Mouse (Mus musculus): ENCODE data around the gene Rad17. TPM values are rescaled to one million over a fixed set of nuclear protein-coding genes. Genes with fewer than 3 reads are reported as not detected.
A peak's percentile ranks its signal among the peaks of the same experiment; 100 is the strongest.

Gene Rad17
- polyA plus RNA-seq, 2 experiments: 17.5 to 21.5 TPM

- Histone ChIP-seq H3K27me3 (ENCODE audit: control insufficient read depth, insufficient read depth, low read length) (no peaks in the 10 kb centered on the region), H3K9me3 (ENCODE audit: control insufficient read depth, low read length) (no peaks in the 10 kb centered on the region), H3K4me2 (replicated peaks; ENCODE audit: low read depth, low read length, severe bottlenecking) (no peak overlapping the region), H3K4me1 (ENCODE audit: control insufficient read depth, insufficient read depth, low read length) (no peaks in the 10 kb centered on the region), H3K36me3 (ENCODE audit: control insufficient read depth, insufficient read depth, low read length) (peaks cover 20% of the 10 kb centered on the region), H3K27ac (replicated peaks; ENCODE audit: low read depth, low read length) (no peak overlapping the region), H3K9ac (ENCODE audit: low read depth, low read length, severe bottlenecking) (no peak overlapping the region), H3K4me3 (replicated peaks; ENCODE audit: low read length) (no peak overlapping the region)
- no peak for TF ChIP-seq POLR2A (IDR thresholded peaks at IDR 0.05; ENCODE audit: borderline replicate concordance, extremely low read depth, insufficient read depth, insufficient read length)
- WGBS: 34% methylated on average over 4 of the region's 4 CpGs
- DNase-seq (ENCODE audit: low spot score) (peak; percentile 73), ATAC-seq (ENCODE audit: low FRiP score, low read depth) (no peak)
These were observed 9.1 kb upstream of the Rad17 start for GRCm38 (mm10) chr13:100659864-100660456.

GRCm38 (mm10) chr13:100658091-100658490 is 7.2 kb upstream of the Rad17 start:
- TF ChIP-seq POLR2A (IDR thresholded peaks at IDR 0.05; ENCODE audit: borderline replicate concordance, extremely low read depth, insufficient read depth, insufficient read length): no peak
- DNase-seq (ENCODE audit: low spot score): no peak
- no peak for ATAC-seq (ENCODE audit: low FRiP score, low read depth)
- H3K36me3 ChIP-seq (ENCODE audit: control insufficient read depth, insufficient read depth, low read length): peaks cover 10% of the 10 kb centered on the region
- H3K4me3 ChIP-seq (replicated peaks; ENCODE audit: low read length): no peak overlapping the region
- no peaks in the 10 kb centered on the region for H3K4me1 ChIP-seq (ENCODE audit: control insufficient read depth, insufficient read depth, low read length)
- H3K4me2 ChIP-seq (replicated peaks; ENCODE audit: low read depth, low read length, severe bottlenecking): no peak overlapping the region
- H3K9me3 ChIP-seq (ENCODE audit: control insufficient read depth, low read length): no peaks in the 10 kb centered on the region
- WGBS: 86% methylated on average over 5 of the region's 5 CpGs
- no peak overlapping the region for H3K9ac ChIP-seq (ENCODE audit: low read depth, low read length, severe bottlenecking)
- H3K27me3 ChIP-seq (ENCODE audit: control insufficient read depth, insufficient read depth, low read length): no peaks in the 10 kb centered on the region
- H3K27ac ChIP-seq (replicated peaks; ENCODE audit: low read depth, low read length): no peak overlapping the region

DNA sequence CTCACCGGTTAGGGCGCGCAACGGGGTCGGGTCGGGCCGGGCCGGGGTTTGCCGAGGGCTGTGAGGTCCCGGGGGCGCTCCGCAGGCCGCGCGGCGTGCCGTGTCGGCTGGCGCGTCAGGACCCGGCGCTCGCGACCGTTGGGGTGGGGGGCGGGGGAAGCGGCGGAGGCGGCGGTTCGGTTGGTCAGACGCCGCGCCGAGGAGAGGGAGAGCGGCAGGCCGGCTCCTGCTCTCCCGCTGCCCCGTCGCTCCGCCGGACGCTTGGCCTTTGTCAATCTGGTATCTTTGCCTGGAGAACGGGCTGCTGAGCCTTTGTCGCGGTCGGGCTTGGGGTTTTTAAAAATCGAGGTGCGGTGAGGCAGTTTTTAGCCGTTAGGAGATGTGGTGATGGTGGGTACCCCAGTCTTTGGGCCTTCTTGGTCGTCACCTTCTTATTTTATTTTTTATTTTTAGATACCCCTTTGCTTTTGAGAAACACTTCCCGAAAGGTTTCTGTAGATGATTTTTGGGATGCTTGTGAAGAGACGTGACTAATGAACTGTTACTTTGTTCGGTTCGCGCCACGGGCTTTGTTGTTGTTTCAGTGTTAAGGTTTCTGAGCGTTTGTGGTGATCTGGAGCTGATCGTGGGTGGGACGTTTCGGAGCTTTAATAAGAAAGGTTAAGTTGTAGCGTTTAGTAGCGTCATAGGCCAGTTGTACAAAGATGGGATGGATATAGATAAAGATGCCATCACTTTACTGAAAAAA is 762 bp upstream of the Rad17 start, which contains the start of gene Taf9:
Gene Taf9, plus strand, starts transcription at position 141 of the 748 bp plus-strand sequence.
- Histone ChIP-seq H3K4me1 (ENCODE audit: control insufficient read depth, insufficient read depth, low read length) (peaks cover 6% of the 10 kb centered on the region), H3K9ac (ENCODE audit: low read depth, low read length, severe bottlenecking) (peak within 1 kb of the TSS; percentile 82), H3K9me3 (ENCODE audit: control insufficient read depth, low read length) (no peaks in the 10 kb centered on the region), H3K36me3 (ENCODE audit: control insufficient read depth, insufficient read depth, low read length) (peaks cover 10% of the 10 kb centered on the region), H3K27me3 (ENCODE audit: control insufficient read depth, insufficient read depth, low read length) (no peaks in the 10 kb centered on the region), H3K4me3 (replicated peaks; ENCODE audit: low read length) (peak within 1 kb of the TSS; percentile 94), H3K4me2 (replicated peaks; ENCODE audit: low read depth, low read length, severe bottlenecking) (peak within 1 kb of the TSS; percentile 61), H3K27ac (replicated peaks; ENCODE audit: low read depth, low read length) (peak within 1 kb of the TSS; percentile 93)
- DNase-seq (ENCODE audit: low spot score): no peak
- peak; percentile 66 for ATAC-seq (ENCODE audit: low FRiP score, low read depth)
- TF ChIP-seq POLR2A (IDR thresholded peaks at IDR 0.05; ENCODE audit: borderline replicate concordance, extremely low read depth, insufficient read depth, insufficient read length): no peak
- 2% methylated on average over 47 of the region's 63 CpGs for WGBS

DNA sequence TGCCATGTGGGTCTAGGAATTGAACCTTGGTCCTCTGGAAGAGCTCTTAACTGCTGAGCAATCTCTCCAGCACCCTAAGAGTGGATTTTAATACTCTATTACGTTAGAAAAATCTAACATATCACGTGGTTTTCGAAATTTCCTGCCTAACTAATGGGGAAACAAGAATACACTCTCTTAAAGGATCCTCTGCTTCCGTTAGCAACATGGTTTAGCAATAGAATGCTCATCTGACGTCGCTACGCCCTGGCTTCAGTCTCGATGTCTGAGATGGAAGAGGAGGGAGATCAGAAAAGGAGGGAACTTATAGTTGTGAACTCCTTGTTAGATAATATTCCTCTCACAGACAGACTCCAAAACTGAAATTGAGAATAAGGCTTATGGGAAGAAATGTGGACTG is 2.6 kb downstream of the Rad17 start:
- no peak for ATAC-seq (ENCODE audit: low FRiP score, low read depth)
- Histone ChIP-seq H3K4me3 (replicated peaks; ENCODE audit: low read length) (no peak overlapping the region), H3K4me2 (replicated peaks; ENCODE audit: low read depth, low read length, severe bottlenecking) (no peak overlapping the region), H3K36me3 (ENCODE audit: control insufficient read depth, insufficient read depth, low read length) (peaks cover 37% of the 10 kb centered on the region), H3K9ac (ENCODE audit: low read depth, low read length, severe bottlenecking) (no peak overlapping the region), H3K4me1 (ENCODE audit: control insufficient read depth, insufficient read depth, low read length) (peaks cover 6% of the 10 kb centered on the region), H3K27ac (replicated peaks; ENCODE audit: low read depth, low read length) (no peak overlapping the region), H3K27me3 (ENCODE audit: control insufficient read depth, insufficient read depth, low read length) (no peaks in the 10 kb centered on the region), H3K9me3 (ENCODE audit: control insufficient read depth, low read length) (no peaks in the 10 kb centered on the region)
- WGBS: 94% methylated on average over 8 of the region's 8 CpGs
- DNase-seq (ENCODE audit: low spot score): no peak
- TF ChIP-seq POLR2A (IDR thresholded peaks at IDR 0.05; ENCODE audit: borderline replicate concordance, extremely low read depth, insufficient read depth, insufficient read length): no peak

DNA sequence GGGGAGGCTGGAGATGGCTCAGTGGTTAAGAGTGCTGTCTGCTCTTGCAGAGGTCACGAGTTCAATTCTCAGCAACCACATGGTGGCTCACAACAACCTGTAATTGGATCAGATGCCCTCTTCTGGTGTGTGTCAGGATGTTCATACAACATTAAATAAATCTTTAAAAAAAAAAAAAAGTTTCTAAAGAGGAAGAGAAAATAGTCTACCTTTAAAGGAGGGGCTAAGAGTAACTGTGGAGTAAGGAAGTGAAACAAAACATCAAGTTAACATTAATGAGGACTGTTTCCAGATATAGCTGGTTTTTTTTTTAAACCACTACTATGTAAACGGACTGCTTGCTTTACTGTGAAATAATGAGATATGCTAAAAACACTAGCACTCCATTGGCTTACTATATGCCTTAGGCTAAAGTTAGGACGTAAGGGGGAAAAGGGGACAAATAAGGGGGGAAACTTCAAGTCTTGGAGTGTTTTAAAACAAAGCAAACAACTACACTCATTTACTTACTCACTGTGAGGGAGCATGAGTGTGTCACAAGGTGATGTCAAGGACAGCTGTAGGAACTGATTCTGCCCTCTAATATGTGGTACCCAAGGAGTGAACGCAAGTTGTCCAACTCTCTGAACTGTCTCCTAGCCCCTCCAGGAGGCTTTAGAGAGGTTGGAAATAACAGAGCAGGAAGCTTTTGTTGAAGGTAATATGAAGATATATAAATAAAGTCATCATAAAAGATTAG is 8.2 kb downstream of the Rad17 start:
- Histone ChIP-seq H3K4me2 (replicated peaks; ENCODE audit: low read depth, low read length, severe bottlenecking) (no peak overlapping the region), H3K4me3 (replicated peaks; ENCODE audit: low read length) (no peak overlapping the region), H3K27ac (replicated peaks; ENCODE audit: low read depth, low read length) (no peak overlapping the region), H3K27me3 (ENCODE audit: control insufficient read depth, insufficient read depth, low read length) (no peaks in the 10 kb centered on the region), H3K36me3 (ENCODE audit: control insufficient read depth, insufficient read depth, low read length) (peaks cover 72% of the 10 kb centered on the region), H3K4me1 (ENCODE audit: control insufficient read depth, insufficient read depth, low read length) (no peaks in the 10 kb centered on the region), H3K9me3 (ENCODE audit: control insufficient read depth, low read length) (no peaks in the 10 kb centered on the region), H3K9ac (ENCODE audit: low read depth, low read length, severe bottlenecking) (no peak overlapping the region)
- ATAC-seq (ENCODE audit: low FRiP score, low read depth) (no peak), DNase-seq (ENCODE audit: low spot score) (no peak)
- 87% methylated on average over 4 of the region's 4 CpGs for whole genome bisulfite sequencing
- no peak for TF ChIP-seq POLR2A (IDR thresholded peaks at IDR 0.05; ENCODE audit: borderline replicate concordance, extremely low read depth, insufficient read depth, insufficient read length)
